Mouse (Mus musculus): ENCODE data around the gene Olfr287. TPM values are rescaled to one million over a fixed set of nuclear protein-coding genes. Genes with fewer than 3 reads are reported as not detected.

Olfr287 gene
- total RNA-seq (2015; ENCODE audit: low replicate concordance) (not detected in 2 replicates), total RNA-seq (2017; ENCODE audit: low replicate concordance) (not detected in 2 replicates)

DNA sequence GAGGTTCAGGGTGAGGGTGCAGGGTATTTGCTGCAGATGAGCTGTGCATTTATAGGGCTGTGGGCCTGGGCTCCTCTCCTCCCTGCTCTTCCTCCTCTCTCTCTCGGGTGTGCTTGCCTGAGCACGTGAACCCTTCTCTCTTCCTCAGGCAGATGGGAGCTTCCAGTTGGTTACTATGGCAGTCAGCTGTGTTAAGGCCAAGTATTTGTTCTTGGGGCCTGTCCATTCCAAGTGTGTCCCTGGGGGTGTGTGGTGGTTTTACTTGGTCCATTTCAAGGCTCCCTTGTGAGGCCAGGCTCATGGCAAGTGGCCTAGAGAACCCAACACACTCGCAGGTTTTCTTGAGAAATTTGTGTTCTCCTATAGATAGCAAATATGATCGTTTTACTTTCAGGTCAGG lies at the start of gene Olfr287, which contains the start of gene Gm44579:
Olfr287 (minus strand) TSS at position 180 of the 400 bp plus-strand sequence.
Gm44579 (minus strand) TSS at position 101 of the 400 bp plus-strand sequence.
- no peak for ATAC-seq (replicated peaks; ENCODE audit: low FRiP score, poor library complexity, severe bottlenecking)

DNA sequence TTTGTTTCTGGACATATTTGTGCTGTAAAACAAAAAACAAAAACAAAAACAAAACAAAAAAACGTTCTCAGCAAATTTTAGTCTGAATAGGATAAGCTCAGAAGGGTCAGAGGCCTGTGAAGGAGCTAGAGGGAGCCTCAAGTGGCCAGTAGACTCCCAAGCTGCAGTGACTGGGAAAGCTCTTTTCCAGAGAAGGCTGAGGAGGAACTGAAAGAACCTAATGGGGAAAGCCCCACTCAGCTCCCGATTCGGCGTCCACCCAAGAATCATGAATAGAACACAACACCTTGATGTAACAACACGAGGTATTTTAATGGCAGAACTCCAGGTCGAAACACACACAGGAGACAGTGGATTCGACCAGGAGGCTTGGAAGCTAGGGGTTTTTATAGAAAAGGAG lies 36.9 kb upstream of the Olfr287 start:
- no peak for ATAC-seq (replicated peaks; ENCODE audit: low FRiP score, poor library complexity, severe bottlenecking)

DNA sequence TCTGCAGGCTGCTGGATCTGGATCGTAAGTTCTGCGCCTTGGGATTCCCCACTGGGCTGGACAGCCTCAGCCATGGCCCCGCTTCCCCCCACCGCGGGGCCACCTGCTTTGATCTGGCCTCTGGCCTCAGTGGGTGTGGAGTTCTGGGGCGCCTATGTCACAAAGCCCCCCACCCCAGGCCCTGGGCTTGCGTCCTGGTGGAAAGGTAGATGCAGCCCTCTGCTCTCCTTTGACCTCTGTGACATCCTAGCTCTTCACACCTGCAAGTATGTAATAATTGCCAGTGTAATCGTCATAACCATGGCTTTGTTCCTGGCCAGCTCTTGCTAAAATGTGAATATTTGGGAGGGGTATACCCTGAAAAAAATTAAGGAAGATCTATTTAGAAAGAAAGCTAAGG lies 36.3 kb upstream of the Olfr287 start, which contains the start of gene H1fnt:
H1fnt (minus strand) TSS at position 101 of the 400 bp plus-strand sequence.
- no peak for ATAC-seq (replicated peaks; ENCODE audit: low FRiP score, poor library complexity, severe bottlenecking)

DNA sequence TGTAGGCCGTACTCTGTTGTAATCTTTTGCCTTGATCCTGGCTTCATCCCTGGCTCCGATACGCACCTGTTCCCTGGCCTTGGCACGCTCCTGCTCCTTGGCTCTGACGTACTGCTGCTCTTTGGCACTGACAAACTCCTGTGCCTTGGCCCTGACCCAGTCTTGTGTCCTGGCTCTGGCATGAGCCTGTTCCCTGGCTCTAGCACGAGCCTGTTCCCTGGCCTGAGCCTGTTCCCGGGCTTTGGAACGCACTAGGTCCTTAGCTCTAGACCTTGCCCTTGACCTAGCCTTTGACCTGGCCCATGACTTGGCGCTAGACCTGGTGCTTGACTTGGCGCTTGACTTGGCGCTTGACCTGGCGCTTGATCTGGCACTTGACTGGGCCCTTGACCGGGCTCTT lies 35.4 kb upstream of the Olfr287 start:
- ATAC-seq (replicated peaks; ENCODE audit: low FRiP score, poor library complexity, severe bottlenecking) = 0 out of 2 replicates have a peak, but pooled peaks have one; percentile 49

DNA sequence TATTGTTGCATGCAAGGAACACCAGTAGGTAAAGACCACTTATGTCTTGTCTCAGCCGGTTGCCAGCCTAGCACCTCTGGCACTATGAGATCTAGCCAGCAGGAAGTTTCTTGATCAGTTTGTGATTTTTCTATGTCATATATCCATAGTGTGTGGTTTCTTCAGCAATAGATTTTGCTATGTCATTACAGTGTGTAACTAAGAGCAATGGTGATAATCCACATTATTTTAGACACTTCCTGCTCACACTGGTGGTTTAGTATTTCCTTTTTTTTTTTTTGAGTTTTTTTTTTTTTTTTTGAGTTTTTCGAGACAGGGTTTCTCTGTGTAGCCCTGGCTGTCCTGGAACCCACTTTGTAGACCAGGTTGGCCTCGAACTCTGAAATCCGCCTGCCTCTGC lies 14.6 kb upstream of the Olfr287 start:
- ATAC-seq (replicated peaks; ENCODE audit: low FRiP score, poor library complexity, severe bottlenecking) = no peak

DNA sequence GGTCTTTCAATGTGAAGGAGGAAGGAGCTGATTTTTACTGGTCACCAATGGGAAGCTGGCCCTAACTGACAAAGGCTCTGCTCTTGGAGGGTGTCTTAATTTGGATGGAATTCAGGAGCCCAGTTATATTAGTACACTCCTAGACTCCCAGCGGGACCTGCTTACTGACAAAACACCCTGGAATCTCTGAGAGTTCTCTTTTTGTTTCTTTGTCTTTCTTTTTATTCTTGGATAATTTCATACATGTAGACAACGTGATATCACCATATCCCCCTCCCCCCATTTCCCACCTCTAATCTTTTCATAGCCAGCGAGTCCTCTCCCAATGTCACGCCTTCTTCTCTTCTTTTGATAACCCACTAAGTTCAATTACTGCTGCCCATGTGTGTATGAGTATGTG lies 13.5 kb upstream of the Olfr287 start, which contains the start of gene Olfr286:
Olfr286 (minus strand) TSS at position 101 of the 400 bp plus-strand sequence.
- ATAC-seq (replicated peaks; ENCODE audit: low FRiP score, poor library complexity, severe bottlenecking) = no peak

DNA sequence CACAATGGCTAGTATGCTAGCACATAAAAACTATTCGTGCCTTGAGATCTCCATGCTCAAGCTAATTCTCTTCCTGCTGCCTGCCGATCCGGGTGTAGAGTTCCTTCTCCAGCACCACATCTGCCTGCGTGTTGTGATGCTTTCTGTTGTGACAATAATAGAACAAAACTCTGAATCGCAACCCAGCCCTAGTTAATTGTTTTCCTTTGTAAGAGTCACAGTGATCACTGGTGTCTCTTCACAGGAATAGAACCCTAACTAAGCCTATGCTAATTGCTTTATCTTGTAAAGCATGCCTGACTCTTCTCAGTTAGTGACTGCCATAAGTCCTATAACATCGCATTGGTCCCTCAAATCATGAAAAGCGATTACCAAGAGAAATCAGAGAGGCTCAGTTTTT lies 5.2 kb upstream of the Olfr287 start:
- ATAC-seq (replicated peaks; ENCODE audit: low FRiP score, poor library complexity, severe bottlenecking) = no peak

DNA sequence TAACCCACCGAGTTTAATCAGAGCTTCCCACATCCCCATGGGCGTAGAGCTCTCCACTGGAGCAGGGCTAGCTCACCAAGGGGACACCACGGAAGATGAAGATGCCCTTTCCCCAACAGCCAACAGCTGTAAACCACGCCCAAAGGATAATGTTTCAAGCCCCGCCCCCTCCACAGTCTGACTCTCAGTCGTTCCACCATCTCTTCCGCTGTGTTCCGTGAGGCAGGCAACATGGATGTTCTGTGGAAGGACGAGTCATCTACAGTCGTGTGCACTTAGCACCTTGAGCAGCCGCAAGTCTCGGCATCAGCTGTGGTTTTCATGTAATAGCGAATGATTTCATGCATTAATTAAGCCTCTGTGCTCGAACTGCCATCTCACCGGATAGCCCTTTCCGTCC lies 4.8 kb upstream of the Olfr287 start:
- ATAC-seq (replicated peaks; ENCODE audit: low FRiP score, poor library complexity, severe bottlenecking) = no peak

DNA sequence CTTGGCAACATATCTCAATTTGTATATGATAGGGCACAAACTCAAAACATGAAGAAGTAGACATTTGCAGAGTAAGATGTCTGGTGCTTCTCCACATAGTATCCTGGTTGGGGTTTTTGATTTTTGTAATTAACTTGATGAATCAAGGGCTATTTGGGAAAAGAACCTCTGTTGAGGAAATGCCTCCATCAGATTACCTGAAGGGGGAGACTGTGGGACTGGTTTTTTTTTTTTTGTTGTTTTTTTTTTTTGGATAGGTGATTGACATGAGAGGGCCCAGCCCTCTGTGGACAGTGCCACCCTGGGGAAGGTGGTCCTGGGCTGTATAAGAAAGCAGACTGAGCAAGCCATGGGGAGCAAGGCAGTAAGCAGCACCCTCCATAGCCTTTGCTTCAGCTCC lies 1.5 kb upstream of the Olfr287 start:
- no peak for ATAC-seq (replicated peaks; ENCODE audit: low FRiP score, poor library complexity, severe bottlenecking)

DNA sequence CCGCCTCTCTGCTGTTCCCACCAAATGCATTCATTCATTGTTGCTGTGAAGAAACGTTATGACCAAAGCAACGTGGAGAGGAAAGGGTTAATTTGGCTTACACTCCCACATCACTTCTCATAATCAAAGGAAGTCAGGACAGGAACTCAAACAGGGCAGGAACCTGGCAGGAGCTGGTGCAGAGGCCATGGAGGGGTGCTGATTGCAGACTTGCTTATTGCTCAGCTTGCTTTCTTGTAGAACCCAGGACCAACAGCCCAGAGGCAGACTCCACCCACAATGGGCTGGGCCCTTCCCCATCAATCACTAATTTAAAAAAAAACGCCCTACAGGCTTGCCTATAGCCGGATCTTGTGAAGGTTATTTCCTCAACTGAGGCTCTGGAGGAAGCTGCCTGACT lies 6.7 kb downstream of the Olfr287 start:
- ATAC-seq (replicated peaks; ENCODE audit: low FRiP score, poor library complexity, severe bottlenecking) = no peak

DNA sequence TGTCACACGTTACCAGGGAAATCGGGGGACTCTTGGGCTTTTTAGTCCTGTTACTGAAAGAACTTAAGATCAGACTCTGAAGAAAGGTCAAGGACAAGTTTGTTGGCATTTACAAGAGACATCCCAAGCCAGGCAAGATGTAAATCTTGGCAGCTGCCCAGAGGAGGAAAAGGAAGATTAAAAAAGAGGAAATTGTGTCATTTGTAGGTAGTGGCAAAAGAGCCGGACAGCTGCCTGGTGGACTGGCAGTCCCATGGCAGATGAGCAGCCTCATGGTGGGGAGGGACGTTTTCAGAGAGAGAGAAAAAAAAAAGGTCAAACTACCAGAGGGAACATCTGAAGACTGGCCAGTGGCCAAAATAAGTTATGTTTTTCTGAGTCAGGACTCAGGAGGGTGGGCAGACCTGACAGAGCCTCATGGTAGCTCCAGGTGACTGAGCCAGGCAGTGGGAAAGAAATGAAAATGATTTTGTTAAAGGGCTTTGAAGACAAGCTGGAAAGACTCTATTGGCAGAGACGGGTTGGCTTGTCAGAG lies 7.5 kb downstream of the Olfr287 start:
- no peak for ATAC-seq (replicated peaks; ENCODE audit: low FRiP score, poor library complexity, severe bottlenecking)

DNA sequence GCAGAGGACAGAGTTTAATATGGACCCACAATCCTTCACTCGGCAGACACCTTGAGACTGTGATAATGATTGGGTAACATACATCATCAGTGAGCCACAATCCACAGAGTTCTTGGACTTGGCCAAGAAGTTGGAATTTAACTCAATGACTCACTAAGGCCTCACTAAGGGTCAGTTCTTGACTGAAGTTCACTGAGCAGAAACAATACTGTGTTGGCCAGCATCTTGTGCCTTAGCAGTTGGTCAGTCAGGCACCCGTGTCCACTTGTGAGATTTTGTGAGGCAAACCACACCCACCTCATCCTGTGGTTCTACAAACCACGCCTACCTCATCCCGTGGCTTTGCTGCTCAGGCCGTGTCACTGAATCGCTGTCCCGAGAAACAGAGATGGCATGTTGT lies 11.2 kb downstream of the Olfr287 start:
- ATAC-seq (replicated peaks; ENCODE audit: low FRiP score, poor library complexity, severe bottlenecking) = no peak

DNA sequence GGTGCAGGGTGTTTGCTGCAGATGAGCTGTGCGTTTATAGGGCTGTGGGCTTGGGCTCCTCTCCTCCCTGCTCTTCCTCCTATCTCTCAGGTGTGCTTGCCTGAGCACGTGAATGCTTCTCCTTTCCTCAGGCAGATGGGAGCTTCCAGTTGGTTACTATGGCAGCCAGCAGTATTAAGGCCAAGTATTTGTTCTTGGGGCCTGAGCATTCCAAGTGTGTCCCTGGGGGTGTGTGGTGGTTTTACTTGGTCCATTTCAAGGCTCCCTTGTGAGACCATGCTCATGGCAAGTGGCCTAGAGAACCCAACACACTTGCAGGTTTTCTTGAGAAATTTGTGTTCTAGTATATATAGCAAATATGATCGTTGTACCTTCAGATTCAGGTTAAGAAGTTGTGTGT lies 25.4 kb downstream of the Olfr287 start, which contains the start of gene Olfr288:
Olfr288 (minus strand) TSS at position 101 of the 400 bp plus-strand sequence.
- ATAC-seq (replicated peaks; ENCODE audit: low FRiP score, poor library complexity, severe bottlenecking) = no peak

DNA sequence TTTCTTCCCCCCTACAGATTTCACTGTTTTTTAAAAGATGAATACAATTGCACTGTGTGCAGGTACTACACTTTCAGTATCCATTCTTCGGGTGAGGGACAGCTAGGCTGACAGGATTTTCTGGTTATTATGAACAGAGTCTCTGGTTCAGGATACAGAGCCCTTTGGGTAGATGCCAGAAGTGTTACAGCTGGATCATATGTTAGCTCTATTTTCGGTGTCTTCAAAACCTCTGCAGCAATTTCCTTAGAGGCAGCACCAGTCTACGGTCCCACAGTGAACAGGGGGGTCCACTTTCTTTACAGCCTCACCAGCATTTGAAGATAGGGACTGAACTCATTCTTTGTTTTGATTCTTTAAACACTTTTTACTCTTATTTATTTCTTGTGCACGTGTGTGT lies 36.4 kb downstream of the Olfr287 start:
- no peak for ATAC-seq (replicated peaks; ENCODE audit: low FRiP score, poor library complexity, severe bottlenecking)

DNA sequence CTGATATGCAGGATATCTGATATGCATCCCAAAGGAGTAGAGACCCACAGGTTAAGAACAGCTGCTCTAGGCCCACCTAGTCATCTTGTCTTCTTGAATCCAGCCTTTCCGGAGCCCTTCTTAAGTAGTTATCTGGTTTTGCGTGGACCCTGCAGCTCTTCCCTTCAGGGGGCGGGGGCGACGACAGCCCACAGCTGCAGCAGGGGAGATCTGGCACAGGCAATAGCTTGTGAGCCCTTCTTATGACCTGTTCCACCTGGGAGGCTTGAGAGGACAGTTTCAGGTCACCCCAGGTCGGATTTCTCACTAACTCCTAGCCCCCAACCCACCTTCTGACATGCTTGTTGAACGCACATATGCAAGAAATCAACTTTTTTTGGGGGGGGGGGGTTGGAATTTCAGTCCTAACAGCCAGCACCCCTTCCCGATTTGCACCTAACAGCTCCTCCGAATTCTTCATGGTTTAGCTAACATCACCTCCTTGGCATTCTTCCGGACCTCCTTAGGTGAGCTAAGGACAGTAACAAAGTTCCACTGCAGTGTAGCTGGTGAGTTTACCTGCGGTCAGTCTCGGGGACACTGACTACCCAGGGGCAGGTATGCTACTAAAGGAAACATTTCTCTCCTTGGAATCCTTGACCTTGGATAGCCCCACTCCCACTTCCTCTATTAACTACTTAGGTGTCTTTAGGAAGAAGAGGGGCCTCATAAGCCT lies 38.8 kb downstream of the Olfr287 start:
- no peak for ATAC-seq (replicated peaks; ENCODE audit: low FRiP score, poor library complexity, severe bottlenecking)

DNA sequence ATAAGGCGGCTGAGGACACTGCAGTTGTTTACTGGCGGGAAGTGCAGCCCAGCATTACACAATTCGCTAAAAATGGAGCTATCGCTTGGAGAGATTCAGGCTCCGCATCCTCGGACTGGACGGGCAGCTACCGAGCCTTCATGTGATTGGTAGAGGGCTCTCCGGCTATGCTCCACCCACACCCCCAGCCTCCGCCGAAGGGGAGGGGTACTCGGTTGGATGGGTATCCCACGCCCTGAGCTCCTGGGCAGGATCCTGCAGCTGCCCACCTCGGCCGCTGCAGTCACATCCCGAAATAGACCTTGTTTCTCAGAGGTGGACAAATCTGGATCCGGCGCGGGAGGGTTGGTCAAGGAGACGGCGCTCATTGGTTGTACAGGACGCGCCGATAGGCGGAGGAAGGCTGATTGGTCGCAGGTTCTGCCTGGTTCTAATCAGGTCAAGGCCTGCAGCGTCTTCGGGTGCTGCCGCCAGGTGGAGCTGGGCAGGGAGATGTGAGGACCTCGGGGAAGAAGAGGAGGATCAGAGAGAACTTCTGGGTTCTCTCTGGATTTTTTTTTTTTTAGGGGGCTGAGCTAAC lies 39.6 kb downstream of the Olfr287 start:
- ATAC-seq (replicated peaks; ENCODE audit: low FRiP score, poor library complexity, severe bottlenecking) = peak; percentile 98

DNA sequence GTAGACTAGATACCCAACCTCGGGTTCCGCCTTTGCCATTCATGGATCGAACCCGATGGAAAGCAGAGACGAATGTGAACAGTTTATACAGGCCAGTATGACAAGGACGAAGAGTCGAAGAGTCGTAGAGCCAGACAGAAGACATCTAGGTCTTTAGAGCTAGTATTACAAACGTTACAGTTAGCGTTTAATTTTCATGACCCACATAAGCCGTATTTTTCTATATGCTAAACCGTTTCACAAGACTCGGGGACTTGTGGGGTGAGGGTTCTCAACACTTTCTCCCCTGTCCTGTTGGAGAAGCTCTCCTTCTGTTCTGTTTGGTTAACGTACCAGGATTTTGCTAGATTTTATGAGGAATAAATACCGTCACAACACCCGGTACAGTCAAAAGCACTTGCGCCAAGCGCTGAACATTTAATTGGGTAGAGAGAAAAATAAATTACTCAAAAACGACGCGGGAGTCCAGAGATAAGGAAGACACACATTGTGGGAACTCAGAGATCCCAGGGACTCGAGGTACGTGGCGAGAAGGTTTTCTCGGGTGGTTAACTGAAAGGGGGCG lies 40.2 kb downstream of the Olfr287 start:
- ATAC-seq (replicated peaks; ENCODE audit: low FRiP score, poor library complexity, severe bottlenecking) = no peak

DNA sequence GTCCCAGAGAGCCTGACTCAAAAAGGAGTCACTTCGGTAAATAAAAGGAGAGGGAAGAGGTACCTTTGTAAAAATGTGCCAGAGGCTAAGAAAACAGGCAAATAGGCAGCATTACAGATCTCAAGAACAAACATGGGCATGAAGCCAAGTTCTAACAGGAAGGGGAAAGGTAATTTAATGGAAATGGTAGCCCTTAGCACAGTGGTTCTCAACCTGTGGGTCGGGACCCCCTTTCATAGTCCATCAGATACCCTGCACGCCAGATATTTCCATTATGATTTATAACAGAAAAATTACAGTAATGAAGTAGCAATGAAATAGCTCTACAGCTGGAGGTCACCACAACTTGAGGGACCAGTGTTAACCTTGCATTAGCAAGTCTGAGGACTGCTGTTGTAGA lies 43.5 kb downstream of the Olfr287 start:
- ATAC-seq (replicated peaks; ENCODE audit: low FRiP score, poor library complexity, severe bottlenecking) = no peak

DNA sequence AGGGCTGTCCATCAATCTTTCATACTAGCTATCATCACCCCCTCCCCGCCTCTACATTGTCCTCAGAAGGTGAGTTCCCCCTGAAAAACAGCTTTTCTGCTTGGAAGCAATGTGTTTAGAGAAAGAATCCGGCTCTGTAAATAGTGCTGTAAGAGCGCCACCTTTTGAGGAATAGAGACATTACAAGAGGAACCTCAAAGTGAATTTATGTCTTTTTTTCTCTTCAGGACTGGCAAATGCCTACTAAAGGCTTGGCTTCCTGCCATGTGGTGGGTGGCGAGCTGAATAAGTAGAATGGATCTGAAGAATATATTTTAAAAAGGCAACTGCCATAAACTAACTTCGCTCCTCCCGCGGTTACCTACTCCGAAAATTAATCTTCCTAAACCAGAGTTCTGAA lies 47.0 kb downstream of the Olfr287 start:
- no peak for ATAC-seq (replicated peaks; ENCODE audit: low FRiP score, poor library complexity, severe bottlenecking)

DNA sequence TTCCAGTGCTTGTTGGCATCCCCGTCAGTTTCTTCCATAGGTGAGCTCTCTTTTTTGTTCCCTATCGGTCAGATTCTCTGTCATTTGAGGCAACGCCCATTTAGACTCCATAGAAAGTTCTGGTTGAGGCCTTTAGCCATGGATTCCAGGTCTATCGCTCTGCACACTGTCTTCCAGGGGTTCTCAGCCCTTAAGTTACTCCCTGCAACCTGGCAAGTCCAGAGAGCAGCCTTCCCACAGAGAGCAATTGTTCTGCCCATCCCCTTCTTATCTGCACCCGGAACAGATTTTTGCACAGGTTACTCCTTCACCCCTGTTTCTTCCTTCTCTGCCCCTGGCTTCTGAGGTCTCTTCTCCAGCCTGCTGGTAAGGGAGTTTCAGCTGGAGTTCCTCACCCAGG lies 48.7 kb downstream of the Olfr287 start:
- no peak for ATAC-seq (replicated peaks; ENCODE audit: low FRiP score, poor library complexity, severe bottlenecking)

DNA sequence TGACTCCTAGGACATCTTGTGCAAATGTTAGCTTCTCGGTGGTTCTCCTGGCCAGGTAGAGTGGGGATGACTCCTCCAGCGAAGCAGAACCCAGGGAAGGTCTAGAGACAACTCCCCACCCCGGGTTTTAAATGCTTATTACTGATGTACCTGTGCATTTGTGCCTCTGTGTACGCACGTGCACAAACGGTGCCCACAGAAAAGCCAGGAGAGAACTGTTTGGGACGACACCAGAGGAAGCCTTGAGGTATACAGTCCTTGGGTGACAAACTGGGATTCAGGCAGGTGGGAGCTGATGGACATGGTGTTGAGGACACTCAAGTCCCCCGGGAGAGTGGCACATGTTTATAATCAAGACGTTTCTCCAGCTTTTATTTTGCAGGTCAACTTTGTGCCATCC lies 49.9 kb downstream of the Olfr287 start:
- ATAC-seq (replicated peaks; ENCODE audit: low FRiP score, poor library complexity, severe bottlenecking) = no peak

Data from erythroid progenitor cell, adult 5-6 weeks (primary cell).